Mouse (Mus musculus): ENCODE data around the gene Tnp1. TPM values are rescaled to one million over a fixed set of nuclear protein-coding genes. Genes with fewer than 3 reads are reported as not detected.

The Tnp1 gene
- polyA plus RNA-seq, 1 experiment from 2014 or later = not detected

DNA sequence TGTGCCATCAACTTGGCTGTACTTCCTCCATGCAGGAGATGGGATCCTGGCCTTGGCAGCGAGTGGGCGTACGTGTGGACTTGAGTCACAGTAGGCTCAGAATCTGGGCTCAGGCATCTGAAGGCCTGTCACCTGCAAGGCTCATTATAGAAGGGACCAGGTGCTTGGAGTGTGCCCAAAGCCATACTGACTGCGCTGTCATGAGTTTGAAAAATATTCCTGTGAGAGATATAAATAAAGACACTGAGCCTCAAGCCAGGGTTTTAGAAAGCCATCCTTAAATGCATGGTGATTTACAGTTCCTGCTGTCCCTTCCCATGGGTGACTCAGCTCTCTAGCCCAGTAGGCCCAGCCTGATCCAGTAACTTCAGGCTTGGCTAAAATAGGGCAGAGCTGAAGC is 49.3 kb downstream of the Tnp1 start:
- no peak for TF ChIP-seq CTCF (IDR thresholded peaks at IDR 0.05)
- no peaks in the 10 kb centered on the region for H3K27me3 ChIP-seq
- DNase-seq (ENCODE audit: low read depth, low spot score) (no peak), ATAC-seq (no peak)
- ChIA-PET POLR2A (no interaction called here), CTCF (no interaction called here)
- in situ Hi-C loops (cut with MboI; ENCODE audit: low pct_unique_long_range_greater_than_20kb) = no loop called here

Other genes with a start within 250 kb of the Tnp1 start
- gene Igfbp2, start 191.4 kb downstream of the Tnp1 start, polyA plus RNA-seq (2021) = 1,427 TPM
- gene Igfbp5, start 141.0 kb downstream of the Tnp1 start, polyA plus RNA-seq (2021) = 40.8 TPM